Mouse (Mus musculus) CD4-positive helper T cell, adult 2 months (primary cell): ENCODE measurements around the gene Dirc2.

ENCODE experiments used
- DNase-seq: peaks from one replicate; pipeline ENCODE4 v3.0.0-alpha.2; 2012; ENCODE audit warnings: low read depth, missing footprints, low spot score

The Dirc2 gene

GRCm38 (mm10) chr16:35772598-35772997 is 3.4 kb upstream of the Dirc2 start:
- DNase-seq, result no peak

DNA sequence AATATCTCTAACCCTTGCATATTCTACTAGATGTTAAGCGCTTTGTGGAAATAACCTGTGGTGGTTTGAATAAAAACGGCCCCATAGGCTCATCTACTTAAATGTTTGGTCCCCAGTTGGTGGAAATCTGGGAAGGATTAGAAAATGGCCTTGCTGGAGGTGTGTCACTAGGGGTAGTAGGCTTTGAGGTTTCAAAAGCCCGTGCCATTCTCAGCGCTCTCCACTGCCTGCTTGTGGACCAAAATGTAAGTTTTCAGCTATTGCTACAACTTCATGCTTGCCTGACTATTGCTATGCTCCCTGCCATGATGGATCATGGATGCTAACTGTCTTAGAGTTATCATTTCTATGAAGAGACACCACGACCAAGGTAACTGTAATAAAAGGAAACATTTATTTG is 2.5 kb upstream of the Dirc2 start:
- no peak for DNase-seq

DNA sequence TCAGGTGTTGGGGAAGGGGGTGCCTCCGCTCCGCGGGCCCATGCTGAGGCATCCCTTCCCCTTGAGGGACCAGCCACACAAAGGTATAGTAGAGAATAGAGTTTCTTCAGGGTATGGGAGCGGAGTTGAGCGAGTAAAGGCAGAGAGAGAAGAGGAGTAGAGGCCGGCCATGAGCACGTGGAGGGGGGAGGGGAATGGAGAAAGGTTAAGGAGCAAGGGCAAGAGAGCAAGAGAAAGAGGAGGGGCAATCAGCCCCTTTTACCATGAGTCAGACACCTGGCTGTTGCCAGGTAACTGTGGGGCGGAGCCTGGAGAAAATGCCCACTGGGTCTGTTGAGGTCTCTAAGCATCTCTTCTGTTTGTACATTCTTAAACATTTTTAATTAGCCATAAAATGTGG is 2.0 kb upstream of the Dirc2 start:
- no peak for DNase-seq

GRCm38 (mm10) chr16:35769878-35770657 is 912 bp upstream of the Dirc2 start, which contains the start of gene Hspbap1:
Gene Hspbap1 (plus strand): TSS chr16:35770375.
- DNase-seq, result peak; percentile 97

GRCm38 (mm10) chr16:35768469-35768784 is 729 bp downstream of the Dirc2 start:
- DNase-seq, result peak; percentile 34

DNA sequence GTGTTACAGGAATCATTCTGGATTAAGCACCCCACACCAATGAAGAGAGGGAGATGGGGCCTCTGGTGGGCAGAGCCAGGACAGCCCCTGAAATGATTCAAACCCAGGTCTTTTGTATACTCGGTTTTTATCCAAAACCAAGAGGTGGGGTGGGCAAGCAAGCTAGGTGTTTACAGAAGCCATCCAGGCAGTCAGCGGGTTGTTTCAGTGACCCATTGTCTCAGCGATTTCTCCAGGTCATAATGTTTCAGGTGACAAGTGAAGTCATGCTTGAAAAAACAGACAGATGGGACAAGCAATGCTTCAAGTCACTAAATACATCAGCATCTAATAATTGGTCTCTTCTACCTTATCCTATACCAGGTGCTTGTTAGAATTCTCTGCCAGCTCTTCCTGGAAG is 2.8 kb downstream of the Dirc2 start:
- DNase-seq, result no peak

- peak; percentile 76 for DNase-seq
Observed at GRCm38 (mm10) chr16:35765449-35765848, 3.7 kb downstream of the Dirc2 start.

GRCm38 (mm10) chr16:35764941-35765340 is 4.2 kb downstream of the Dirc2 start:
- peak; percentile 27 for DNase-seq

DNA sequence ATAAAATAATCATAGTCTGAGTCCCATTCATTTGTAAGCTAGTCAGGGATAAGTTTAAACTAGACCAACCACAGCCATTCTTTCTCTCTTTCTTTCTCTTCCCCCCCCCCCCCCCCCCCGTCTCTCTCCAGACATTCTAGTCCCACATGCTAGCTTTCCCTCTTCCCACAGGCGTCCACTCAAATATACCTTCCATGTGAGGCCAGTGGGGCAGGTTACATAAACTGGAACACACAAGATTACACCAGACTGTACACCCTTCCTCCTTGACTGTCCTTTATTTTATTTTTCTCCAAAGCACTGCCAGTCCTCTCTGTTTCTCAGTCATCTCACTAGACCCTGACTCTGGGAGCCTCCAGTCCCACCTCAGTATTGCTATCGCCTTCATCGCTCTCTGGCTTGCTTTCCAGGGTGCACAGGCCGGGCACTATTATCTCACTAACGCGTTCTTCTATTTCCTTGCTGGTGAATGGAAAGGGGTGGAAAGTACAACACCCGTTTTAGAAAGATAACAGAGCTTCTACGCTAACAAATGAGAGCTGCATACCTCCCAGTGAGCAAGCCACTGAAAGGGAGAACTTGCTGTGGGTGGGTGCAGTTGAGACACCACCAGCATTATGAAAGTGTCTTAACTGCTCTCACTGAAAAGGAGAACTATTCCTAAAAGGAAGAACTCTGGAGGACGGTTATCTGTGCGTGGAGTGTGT is 5.4 kb downstream of the Dirc2 start:
- DNase-seq, result no peak

- DNase-seq, result no peak
Observed at GRCm38 (mm10) chr16:35759401-35759800, 9.8 kb downstream of the Dirc2 start.

GRCm38 (mm10) chr16:35756697-35757096 is 12.5 kb downstream of the Dirc2 start:
- no peak for DNase-seq

DNA sequence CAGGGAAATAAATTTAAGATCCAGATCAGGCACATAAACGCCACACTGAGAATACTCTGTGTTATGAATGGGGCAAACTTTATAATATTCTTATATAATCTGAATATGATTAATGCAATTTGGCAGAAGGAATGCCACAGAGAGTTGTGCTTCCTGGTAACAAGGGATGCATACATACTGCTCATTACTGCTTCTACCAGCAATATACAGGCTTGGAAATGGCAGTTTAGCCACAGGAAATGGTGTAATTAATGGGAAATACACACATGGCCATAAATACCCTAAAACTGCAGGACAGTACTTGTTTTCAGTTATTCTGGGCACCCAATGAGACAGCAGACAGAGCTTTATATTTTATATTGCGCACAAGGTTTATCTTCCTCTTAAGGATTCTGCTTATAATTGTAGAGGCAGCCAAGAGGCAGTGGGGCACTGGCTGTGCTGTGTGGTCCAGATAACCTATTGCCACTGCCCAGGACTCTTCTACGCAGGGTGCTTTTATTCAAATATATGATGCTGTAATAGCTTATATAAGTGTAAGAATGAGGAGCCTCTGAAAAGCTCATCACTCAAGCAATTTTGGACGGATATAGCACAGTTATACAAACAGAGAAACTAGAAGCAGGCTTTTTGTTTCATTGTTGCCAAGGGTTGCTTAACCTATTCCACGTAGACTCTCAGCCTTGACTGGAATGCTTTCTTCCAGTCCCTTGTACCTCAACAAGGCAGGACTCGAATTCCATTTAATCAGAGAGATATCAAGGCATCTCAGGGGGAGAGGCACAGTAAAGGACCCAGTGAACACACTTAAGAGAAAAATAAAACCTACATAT is 13.4 kb downstream of the Dirc2 start:
- no peak for DNase-seq

DNA sequence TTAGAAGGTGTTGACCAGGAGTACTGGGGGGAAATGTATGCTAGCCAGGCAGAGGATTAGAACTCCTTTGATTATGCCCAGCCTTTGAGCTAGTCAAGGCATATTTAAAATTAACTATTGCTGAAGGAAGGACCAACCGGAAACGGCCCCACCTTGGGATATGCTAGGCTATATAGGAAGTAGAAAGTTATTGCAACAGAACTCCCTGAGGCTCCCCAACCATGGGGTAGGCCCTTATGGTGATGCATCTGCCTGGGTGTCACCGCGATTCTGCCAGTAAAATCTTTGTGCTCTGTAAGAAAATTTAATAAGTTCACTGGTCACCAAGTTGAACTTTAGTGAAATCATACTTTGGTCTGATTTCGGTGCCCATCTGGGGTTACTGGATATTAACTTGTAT is 15.2 kb downstream of the Dirc2 start:
- DNase-seq, result no peak

GRCm38 (mm10) chr16:35751841-35752240 is 17.3 kb downstream of the Dirc2 start:
- DNase-seq, result no peak

DNA sequence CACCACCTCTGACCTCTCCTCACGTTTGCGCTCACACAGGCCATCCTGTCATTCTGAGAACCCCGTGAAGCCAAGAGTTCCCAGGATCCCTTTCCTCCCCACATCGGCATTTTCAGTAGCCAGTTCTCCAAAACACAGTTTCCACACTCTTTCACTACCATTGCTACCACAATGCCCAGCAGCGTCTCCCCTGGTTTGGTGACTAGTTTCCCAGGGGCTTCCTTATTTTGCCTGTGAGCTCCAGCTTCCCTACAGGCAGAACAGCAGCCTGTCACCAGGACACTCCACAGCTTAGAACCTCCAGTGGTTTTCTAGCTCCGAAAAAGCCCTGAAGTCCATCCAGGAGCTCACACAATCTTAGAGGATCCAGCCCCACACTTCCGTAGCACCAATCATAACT is 19.8 kb downstream of the Dirc2 start:
- DNase-seq, result no peak

DNA sequence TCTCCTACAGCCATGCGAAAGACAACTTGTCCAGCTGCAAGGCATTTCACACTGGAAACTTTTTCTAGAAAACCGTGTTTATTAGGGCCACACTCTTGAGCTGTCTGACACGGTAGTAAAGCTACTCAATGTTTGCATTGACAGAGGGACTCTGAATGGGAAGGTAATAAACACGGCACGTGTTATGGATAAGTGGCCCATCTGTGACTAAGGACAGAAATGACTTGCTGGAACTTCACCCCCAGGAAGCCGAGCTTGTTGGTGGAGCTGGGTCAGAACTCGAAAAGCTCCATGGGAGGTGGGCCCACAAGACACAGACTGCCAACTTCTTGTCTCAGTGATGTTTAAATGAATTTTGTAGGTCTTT is 20.9 kb downstream of the Dirc2 start:
- no peak for DNase-seq

- DNase-seq, result peak; percentile 28
Observed at GRCm38 (mm10) chr16:35747417-35748236, 21.5 kb downstream of the Dirc2 start.

- DNase-seq, result peak; percentile 83
Observed at GRCm38 (mm10) chr16:35742251-35742937, 26.8 kb downstream of the Dirc2 start.

DNA sequence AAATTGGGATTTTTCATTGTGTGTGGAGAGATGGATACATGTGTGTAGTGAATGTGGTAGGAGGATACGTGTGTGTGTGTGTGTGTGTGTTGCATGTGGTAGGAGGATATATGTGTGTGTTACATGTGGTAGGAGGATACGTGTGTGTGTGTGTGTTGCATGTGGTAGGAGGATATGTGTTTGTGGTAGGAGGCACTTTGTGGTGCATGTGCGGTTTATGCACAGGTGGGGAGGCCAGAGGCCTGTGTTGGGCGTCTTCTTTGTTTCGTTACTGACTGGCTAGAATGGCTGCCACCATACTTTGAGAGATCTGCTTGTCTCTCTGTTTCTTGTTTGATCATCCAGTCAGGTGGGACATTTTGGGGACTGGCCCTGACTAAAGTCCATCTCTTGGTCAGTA is 27.5 kb downstream of the Dirc2 start:
- peak; percentile 54 for DNase-seq

DNA sequence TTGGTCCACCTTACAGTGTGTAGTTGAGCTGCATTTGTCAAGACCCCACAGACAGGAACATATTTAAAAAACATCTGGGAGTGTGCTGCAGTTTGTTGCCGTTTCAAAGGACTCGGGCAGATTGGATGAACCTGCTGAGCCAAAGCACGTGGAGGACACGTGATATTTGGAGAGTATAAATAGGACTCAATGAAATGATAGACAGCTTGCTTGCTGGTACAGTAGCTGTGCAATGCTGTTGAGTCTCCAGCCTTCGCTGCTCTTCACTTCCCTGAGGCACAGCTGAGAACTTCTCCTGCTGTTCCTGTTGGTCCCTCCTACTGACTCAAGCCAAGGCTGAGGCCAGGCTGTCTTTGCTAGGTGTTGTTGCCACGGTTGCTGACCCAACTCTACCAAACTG is 28.2 kb downstream of the Dirc2 start:
- DNase-seq, result no peak

DNA sequence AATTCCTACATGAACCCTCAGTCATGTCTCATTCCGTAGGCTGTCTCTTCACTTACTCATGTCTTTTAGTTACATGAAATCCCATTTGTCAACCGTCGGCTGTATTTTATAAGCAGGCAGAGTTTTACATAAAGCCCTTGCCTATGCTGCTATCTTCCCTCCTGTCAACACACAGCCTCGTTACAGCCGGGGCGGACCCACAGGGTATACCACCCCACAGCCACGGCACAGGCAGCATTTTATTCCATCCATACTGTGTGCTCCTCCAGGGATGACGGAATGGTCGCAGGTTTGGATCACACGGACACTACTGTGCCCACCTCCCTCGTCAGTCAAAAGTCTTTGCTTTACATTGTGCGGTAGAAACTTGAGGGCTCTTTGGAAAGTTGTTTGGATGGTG is 28.8 kb downstream of the Dirc2 start:
- DNase-seq, result no peak
